Mouse (Mus musculus) cerebellum, adult 18-20 months (tissue): Measurements from ENCODE around the gene Pear1.

Experiments
- DNase-seq, 2 experiments: peaks; one replicate each; pipeline ENCODE4 v3.0.0; 2021

Pear1 gene

DNA sequence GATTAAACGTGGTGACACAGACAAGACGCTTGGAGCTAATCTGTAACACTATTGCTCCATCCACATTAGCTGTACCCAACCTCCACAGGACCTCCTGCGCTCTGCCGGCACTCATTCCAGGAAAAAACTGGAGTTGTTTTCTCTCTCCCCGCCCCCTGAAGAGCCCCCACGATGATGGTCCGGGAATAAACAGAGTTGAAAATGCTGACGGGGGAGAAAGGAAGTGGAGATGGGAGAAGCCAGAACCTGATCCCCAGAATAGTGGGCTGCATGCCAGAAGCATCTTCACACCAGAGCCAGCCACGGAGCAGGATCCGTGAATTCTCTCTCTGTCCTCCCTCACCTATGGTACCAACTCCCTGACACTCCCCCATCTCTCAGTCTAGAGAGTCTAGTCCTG, 59.6 kb downstream of the Pear1 start:
- no peak for DNase-seq

DNA sequence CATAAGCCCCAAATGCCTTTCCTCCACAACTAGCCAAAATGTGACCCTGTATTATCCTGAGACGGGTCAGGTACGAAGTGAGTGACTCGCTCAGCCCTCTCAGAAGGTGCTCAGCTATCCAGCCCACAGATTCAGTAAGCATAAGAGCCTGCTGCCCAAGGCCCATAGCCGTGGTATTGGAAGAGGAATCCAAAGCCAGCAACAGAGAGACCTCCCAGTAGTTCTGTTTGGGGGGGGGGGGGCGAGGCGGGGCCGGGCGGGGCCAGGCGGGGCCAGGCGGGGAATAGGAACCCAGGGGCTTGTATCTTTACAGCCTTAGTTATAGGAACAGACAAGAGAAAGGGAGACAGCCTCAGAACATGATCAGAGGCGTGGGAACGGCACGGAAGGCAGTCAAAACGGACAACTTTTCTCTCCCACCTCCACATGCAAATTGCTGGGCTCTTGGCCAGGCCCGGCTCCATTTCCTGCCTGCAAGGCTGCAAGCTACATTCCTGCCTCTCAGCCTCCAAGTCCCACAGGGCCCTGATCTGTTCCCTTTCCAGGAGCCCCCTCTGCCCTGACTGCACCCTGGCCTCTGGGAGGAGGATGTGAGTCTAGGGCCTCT, 60.3 kb downstream of the Pear1 start:
- DNase-seq: no peak

DNA sequence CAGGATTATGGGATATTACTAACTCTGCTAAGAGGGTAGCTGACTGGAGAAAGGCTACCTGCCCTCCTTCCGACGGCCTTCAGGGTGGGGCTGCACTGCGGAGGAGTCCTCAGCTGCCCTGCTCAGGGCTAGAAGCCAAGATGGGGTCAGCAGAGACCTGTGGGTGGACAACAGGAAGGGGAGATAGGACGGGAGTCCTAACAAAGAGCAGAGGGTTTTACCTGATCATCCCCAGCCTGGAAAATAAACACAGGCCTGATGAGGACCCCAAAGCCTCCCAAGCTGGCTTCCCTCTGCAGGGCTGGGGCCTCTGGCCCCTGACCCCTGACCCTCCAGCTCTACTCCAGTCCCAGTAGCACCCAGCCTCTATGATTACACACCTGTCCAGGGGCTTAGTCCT, 60.9 kb downstream of the Pear1 start:
- DNase-seq: no peak

DNA sequence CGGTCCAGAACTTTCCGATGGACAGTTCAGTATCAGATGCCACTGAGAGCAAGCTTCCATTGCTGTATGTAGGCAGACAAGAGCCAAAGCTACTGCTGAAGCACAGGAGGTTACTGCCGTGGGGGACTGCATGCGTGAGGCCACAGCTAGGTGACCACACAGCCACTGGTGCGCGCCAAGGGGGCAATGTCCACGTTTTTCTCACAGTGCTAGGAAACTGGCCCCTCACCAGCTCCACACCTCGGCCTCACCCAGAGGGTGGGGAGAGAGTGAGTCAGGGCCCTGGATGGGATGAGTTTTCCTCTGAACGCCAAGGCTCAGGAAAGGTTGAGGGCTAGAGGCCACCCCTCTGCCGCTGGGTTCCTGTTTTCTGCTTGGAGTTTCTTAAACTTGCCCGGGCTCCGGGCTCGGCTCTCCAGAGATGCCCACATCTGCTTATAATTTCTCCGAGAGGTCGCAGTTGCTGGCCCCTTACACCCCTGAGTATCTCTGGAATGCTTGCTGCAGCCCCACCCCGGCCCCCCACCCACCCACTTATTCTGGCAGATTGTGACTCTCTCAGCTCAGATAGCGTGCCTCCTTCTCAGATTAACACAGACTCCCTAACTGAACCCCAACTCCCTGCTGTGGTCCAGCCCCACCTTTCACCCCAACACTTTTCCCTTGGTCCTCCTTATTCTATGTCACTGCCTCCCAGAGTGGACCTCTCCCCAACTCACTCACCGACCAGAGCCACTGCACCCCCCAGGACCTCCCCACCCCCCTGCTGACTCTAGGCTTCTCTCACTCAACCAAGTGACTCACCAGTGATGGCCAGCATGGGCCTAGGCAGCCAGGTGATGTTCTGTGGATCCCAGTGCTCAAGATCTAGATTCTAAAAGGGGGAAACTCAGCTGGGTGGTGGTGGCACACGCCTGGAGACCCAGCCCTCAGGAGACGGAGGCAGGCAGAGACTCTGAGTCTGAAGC, 62.4 kb downstream of the Pear1 start:
- DNase-seq: no peak

DNA sequence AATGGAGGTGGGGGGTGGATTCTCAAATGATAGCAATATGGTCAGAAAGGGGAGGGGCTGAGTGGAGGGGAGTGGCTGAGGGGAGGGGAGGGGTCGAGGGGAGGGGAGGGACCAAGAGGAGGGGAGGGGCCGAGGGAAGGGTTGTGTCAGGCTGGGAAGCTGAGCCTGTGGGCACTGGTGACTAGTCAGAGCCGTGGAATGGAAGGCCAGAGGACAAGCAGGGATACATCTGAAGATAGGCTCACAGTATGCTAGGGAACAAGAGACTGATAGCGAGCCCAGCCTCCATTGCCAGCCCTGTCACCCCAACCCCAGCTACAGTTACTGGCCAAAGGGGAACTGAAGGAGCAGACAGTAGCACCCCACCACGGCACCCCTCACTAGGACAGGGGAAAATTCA, 65.5 kb downstream of the Pear1 start:
- DNase-seq: no peak

DNA sequence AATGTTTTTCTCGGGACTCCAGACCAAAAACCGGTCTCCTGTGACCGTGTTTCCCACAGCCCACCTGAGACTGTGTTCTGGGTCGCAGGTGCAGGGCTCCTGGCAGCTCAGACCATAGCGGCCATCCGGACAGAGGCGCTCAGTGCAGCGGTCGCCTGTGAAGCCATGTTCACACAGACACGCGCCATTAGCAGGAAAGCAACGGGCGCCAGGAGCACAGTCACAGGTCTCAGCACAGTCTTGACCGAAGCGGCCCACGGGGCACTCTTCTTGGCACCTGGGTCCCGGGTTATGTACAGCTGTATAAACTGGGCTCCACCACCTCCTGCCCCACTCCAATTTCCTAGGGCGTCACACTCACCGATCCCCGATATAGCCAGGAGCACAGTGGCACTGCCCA, 67.6 kb downstream of the Pear1 start:
- DNase-seq: no peak

DNA sequence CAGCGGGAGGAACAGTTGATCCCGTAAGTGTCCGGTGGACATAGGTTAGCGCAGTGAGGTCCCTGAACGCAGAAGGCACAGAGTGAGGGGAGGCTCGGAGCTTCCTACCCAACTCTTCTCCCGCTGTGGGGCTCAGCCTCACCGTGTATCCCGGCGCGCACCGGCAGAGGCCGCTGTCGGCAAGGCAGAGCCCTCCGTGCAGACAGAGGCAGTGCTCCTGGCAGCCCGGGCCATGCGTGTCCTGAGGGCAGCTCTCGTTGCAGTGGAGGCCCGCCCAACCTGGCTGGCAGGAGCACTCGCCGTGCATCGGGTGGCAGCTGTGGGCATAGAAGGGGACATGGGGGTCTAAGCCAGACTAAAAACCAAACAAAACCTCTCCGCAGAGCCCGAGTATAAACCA, 68.1 kb downstream of the Pear1 start:
- DNase-seq: peak; percentile 87 to 89

DNA sequence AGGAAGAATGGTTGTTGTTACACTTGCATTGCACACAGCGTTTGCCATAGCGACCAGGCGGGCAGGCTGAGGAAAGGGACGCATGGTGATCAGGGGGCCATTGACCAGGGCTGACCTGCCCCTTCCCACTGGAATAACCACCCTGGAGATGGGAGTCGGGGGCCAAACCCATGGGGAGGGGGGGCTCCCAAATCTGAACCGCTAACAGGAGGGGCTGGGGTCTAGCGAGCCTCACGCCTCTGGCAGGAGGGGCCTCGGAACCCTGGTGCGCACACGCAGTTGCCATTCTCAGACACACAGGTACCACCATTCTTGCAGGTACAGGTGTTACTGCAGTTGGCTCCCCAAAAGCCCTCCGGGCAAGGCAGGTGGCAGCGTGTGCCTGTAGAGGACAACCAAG, 70.3 kb downstream of the Pear1 start:
- DNase-seq: no peak

DNA sequence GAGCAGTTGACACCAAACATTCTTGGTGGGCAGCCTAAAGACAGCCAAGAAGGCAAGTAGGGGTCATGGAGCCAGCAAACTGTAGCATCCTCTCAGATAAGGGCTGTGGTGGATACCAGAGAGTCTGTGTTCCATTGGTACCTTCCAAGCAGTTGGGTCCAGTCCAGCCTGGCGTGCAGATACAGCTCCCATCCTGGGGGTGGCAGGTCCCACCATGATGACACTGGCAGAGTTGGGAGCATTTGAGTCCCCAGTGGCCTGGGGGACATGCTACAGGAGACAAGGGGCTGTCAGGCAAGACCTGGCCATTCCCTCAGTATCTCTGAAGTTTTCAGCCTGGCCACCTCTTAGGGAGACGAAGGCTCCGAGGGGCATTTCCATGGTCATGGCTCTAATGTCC, 71.5 kb downstream of the Pear1 start:
- no peak for DNase-seq

DNA sequence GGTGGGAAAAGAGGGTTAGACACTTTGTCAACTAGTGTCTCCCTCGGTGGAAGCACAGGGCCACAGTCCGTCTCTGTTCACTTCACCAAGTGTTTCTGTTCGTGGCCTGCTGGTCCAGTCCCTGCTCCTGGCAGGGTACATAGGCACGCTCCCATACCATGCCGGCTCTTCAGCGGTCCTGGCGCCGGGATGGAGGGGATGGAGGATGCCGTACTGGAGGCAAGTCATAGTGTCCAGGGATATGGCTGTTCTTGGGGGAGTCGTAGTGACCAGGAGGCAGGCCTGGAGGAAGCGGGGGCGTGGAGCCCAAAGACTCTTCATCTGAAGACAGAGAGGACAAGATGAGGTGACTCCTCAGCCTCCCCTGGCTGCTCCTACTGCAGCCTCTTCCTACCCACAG, 74.1 kb downstream of the Pear1 start:
- DNase-seq: no peak

DNA sequence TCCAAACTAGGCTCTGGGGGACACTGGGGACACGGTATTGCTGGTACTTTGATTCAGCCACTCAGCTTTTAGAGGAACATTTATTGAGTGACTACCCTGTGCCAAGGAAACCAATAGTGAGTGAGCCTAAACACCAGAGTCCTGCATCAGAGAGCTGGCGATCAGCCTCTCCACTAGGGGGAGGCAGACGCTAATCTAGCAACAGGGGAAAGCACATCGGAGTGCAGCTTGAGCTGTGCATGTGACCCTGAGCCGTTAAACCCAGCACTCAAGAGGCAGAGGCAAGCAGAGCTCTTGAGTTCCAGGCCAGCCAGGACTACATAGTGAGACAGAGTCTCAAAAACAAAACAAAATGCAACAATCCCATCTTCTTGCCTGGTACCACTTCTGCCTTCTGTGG, 75.1 kb downstream of the Pear1 start:
- DNase-seq: peak; percentile 19 to 20

DNA sequence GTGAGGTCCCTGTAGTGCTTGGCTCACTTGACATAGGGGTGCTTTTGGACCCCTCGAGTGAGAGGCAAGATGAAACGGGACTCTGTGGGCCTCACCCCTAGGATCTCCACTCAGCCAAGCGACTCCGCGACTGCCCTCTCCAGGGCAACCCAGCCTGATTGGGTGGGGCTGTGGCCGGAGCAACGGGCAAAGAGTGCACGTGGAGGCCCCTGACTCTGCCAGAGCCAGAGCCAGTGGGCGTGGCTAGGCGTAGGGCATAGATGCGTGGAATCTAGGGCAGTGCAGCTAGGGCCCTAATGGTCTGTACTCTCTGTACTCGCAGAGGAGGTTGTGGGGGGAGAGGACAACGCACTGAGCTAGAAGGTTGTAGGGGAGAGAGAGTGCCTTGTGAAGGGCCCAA, 75.7 kb downstream of the Pear1 start, which contains the start of gene Lrrc71:
Gene Lrrc71, minus strand, starts transcription at position 195 of the 400 bp plus-strand sequence.
- no peak for DNase-seq

DNA sequence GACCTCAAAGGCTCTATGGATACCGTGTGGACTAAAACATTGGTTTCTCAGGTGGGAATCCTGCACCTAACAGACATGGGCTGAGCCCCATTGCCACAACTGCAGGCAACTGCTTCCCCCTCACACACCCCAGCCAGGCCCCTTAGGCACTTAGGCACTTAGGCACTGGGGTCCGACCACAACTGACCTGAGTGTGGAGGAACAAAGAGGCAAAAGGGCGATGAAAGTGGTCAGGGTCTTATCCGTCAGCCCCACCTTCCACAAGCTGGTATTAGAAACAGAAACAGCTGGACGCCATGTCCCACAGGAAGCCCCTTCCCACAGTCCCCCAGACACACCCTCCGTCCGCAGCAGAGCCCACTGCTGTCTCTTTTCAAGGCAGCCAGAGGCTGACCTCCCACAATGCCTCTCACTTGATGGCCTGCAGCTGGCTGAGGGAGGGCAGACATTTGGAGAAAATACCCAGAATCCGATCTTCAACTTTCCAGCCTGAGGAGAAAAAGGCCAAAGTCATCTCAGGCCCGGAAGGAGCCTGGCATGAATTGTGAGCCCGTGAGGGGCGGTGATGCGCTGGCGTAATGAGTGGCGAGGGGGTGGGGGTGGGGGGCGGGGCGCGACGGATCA, 79.0 kb downstream of the Pear1 start:
- DNase-seq: no peak

DNA sequence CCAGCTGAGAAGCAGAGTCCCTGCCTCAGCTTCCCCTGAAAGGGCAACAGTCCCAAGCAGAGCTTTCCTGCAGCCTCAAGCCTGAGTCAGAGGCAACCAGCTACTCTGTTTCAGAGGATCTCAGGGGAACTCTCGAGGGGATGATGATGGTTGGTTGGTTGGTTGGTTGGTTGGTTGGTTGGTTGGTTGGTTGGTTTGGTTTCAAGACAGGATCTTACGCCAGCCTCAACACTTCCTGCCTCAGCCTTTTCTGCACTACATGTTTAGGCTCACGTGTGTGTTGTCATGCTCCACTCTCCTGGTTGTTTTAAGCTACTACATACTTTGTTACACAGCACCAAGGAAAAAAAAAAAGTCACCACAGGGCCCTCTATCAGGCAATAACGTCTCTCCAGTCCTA, 80.2 kb downstream of the Pear1 start:
- DNase-seq: no peak

DNA sequence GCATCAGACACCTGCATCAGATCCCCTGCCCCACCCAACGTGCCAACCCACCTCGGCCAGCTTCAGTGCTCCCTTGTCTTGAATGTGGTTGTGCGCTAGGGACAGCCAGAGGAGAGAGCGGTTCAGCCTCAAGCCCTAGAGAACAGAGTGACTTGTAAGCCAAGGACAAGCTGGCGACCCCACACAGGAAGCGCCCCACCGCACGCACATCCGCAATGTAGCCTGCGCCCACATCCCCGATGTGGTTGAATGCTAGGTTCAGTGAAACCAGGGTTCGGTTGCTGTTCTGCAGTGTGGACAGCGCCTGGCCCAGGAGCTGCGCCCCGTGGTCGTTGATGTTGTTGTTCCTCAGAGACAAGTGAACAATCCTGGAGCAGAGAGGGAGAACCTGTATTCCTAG, 81.4 kb downstream of the Pear1 start:
- DNase-seq: no peak

DNA sequence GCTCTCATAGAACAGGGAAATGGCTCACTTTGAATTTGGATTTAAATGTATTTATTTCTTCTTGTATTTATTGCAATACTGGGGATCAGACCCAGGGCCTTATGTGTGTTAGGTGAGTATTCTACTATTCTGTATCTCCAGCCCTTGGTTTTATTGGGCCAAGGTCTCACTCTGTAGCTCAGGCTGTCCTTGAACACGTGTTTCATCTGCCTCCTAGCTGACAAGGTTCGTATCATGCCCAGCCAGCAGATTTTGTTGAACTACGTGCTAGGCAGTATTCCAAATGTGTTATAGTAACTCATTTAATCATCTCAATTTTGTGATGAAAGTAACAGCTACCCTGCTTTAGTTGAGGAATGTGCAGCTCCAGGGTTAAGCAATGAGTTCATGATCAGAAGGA, 82.1 kb downstream of the Pear1 start:
- no peak for DNase-seq

DNA sequence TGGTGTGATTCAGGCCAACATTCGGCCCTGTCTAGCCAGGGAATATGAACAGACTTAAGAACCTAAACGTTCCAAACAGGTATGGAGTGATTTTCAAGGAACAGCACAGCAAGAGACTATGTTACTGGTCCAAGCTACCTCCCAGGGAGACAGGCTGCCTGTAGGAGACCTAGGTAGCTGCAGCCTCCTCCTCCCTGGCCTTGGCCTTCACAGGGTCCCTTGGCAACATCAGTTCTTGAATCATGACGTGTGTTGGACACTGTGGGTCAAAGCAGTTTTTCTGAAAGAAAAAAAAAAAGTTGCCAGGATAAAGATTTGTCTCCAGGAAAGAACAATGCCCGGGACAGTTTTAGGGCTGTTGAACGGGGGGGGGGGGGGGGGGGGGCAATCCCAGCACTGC, 85.2 kb downstream of the Pear1 start:
- no peak for DNase-seq

DNA sequence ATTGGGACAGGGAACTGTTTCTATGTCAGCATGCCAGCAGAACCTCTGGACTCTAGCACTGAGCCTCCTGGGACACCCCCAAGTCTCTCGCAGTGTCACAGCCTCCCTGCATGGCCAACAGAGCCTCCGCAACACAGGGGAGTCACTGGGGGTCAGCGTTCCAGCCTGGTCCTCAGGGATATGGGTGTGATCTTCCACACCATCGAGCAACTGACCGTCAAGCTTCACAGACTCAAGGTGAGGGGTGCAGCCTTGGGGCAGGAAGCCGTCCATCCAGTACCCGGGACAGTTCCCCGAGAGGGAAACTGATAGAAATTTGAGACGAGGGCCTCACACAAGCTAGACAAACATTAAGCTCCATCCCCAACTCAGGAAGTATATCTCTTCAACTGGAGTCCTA, 88.8 kb downstream of the Pear1 start:
- no peak for DNase-seq

DNA sequence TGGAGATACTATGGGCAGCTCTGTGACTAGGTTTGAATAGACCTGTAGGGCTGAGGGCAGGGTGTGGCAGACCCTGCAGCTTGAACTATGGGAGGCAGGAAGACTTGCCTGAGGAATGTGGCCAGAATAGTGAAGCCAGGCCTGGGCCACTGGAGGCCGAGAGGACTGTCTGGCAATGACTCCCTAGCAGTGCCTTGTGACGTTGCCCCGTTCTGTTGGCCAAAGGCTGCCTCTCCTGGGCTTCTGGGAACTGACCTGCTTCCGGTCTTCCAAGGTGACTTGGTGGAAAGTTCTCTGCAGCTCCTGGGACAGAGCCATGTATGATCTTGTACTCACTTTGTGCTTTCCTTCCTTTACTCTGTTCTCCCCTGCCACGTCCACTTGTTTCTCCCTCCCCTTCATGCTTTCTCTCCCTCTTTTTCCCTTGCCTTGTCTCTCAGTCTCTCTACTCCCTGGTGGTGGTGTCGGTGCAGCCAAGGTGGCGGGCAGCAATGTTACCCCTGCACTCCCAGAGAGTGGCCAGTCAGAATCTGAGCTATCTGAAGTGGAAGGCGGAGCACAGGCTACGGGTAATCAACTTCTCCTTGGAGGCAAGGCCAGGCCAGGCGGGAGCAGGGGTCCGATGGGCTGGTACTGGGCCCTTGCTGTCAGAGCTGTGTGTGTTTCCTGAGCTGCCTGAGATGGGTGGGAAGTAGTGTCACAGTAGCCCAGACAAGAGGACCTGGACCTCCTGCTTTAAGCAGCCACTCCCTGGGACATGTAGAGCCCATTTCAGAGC, 89.9 kb downstream of the Pear1 start:
- no peak for DNase-seq

DNA sequence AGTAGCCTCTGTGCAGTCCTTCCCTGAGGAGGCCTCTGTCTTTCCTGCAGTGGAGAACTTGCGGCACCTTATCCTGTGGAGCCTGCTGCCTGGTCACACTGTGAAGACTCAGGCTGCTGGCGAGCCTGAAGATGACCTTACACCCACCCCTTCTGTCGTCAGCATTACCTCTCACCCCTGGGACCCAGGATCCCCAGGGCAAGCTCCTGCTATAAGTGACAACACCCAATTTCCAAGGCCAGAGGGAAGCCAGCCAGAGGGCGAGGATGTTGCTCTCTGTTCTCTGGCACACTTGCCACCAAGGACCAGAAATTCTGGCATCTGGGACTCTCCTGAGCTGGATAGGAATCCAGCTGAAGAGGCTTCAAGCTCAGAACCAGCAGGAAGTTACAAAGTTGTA, 91.0 kb downstream of the Pear1 start:
- no peak for DNase-seq

DNA sequence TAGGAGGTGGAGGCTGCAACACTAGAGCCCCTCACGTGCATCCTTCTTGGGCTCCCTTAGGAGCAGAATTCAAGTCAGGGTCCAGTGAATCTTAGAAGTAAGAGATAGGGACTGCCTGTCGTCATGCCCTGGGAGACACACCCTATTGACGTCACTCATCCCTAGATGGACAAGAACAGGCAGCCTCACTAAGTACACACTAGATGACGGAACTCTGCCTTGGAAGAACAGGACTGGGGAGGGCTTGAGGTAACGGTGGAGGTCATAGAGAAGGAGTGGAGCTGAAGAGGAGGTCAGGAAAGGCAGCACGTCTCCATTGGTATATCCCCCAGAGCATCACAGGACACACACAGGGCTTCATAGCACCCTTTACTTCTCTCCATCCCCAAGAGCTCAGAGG, 95.4 kb downstream of the Pear1 start:
- no peak for DNase-seq

DNA sequence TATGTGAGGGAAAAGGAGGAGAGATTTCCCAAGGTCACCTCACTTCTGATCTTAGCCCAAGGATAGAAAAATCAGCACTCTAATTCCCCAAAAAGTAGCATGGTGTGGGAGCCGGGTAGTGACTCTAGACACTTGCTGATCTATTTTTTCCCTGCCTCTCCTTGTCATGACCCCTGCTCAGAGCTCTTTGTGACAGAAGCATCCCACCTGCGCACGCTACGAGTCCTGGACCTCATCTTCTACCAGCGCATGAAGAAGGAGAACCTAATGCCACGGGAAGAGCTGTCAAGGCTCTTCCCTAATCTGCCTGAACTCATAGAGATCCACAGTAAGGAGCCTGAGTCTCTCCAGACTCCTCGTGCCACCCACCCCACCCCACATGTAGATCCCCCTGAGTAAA, 97.9 kb downstream of the Pear1 start:
- DNase-seq: no peak
